In the genomic region with DNA sequence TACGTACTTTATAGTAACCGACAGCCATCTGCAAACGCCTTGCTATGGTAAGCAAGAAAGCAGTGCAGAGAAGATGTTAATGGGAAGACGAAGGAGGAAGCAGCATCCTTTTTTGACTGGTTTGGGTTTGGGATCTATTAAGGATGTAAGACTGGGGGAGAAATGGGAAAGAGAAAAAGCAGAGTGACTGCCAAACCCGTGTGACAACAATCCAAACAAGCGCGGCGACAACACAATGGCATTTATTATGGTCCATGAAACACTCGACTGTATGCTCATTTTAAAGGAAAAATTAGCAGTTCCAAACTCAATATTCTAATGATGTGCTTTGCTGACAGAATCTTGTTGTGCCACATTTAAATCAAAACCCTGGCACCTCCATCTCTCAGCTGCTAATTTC, we compare ENCODE assay signal across 28 mouse cellular contexts.
DNase-seq lines count a peak whose midpoint lies in the region; ATAC-seq lines count a peak whose summit lies in the region.
"Had no signal": no experiment of that assay in that cellular context is flagged by ENCODE, and none has a peak within 500 bp of the region (broad histone marks: within the 10 kb centered on the region; RNA-seq: fewer than 3 reads in every experiment).

No protein-coding gene starts in this region.

- 0 out of 2 replicates have a peak overlapping the region, but pooled peaks have one; percentile 0 for H3K27ac ChIP-seq in forebrain, embryonic 13.5 days
- H3K27ac ChIP-seq in forebrain, embryonic 11.5 days (ENCODE audit: low read depth, low read length) = no peak overlapping the region
- H3K27ac ChIP-seq in forebrain, embryonic 16.5 days (ENCODE audit: low read length) = no peak overlapping the region; the same call in 1 of the 2 replicates
- H3K27ac ChIP-seq: embryonic facial prominence, embryonic 10.5 days; embryonic facial prominence, embryonic 13.5 days; heart, adult 2 months; heart, embryonic 10.5 days; heart, embryonic 13.5 days; hindbrain, embryonic 14.5 days; hindbrain, postnatal 0 days had no signal

- ATAC-seq in forebrain, embryonic 13.5 days = 0 out of 2 replicates have a peak, but pooled peaks have one; percentile 23
- ATAC-seq in forebrain, embryonic 11.5 days (replicated peaks; ENCODE audit: low FRiP score) = no peak
- ATAC-seq in frontal cortex, adult (ENCODE audit: low TSS enrichment) = 0 out of 2 replicates have a peak, but pooled peaks have one; percentile 8
- ATAC-seq in forebrain, embryonic 16.5 days = peak; percentile 62
- ATAC-seq: activated CD4-positive, CD25-positive, alpha-beta regulatory T cell, adult 4 months; hindbrain, postnatal 0 days; inflammation-experienced regulatory T-cells, adult 6 months; intestine, embryonic 16.5 days had no signal

- no peaks in the 10 kb centered on the region for H3K27me3 ChIP-seq in forebrain, embryonic 13.5 days
- no peaks in the 10 kb centered on the region for H3K27me3 ChIP-seq in forebrain, embryonic 11.5 days (ENCODE audit: control insufficient read depth, insufficient read depth, low read length)
- no peaks in the 10 kb centered on the region for H3K27me3 ChIP-seq in forebrain, embryonic 16.5 days (replicated peaks; ENCODE audit: control insufficient read depth, insufficient read depth, low read length)
- H3K27me3 ChIP-seq: heart, embryonic 13.5 days had no signal

- H3K9me3 ChIP-seq in forebrain, embryonic 13.5 days (replicated peaks) = no peaks in the 10 kb centered on the region
- H3K9me3 ChIP-seq in forebrain, embryonic 11.5 days (ENCODE audit: control insufficient read depth, low read length) = no peaks in the 10 kb centered on the region
- no peaks in the 10 kb centered on the region for H3K9me3 ChIP-seq in forebrain, embryonic 16.5 days (ENCODE audit: control insufficient read depth, low read length)
- H3K9me3 ChIP-seq: embryonic facial prominence, embryonic 10.5 days; embryonic facial prominence, embryonic 13.5 days; heart, embryonic 10.5 days; heart, embryonic 13.5 days had no signal

- H3K4me1 ChIP-seq in forebrain, embryonic 13.5 days = peaks cover 16% of the 10 kb centered on the region; the same call in 1 of the 2 replicates
- peaks cover 2% of the 10 kb centered on the region; the same call in 1 of the 2 replicates for H3K4me1 ChIP-seq in forebrain, embryonic 11.5 days (replicated peaks; ENCODE audit: control insufficient read depth, insufficient read depth, low read length)
- peaks cover 15% of the 10 kb centered on the region for H3K4me1 ChIP-seq in forebrain, embryonic 16.5 days (replicated peaks; ENCODE audit: control insufficient read depth, insufficient read depth, low read length)
- H3K4me1 ChIP-seq: heart, embryonic 10.5 days had no signal

- no peak overlapping the region for H3K9ac ChIP-seq in forebrain, embryonic 13.5 days
- no peak overlapping the region for H3K9ac ChIP-seq in forebrain, embryonic 11.5 days (ENCODE audit: low read length)
- H3K9ac ChIP-seq in forebrain, embryonic 16.5 days (replicated peaks; ENCODE audit: low read depth, low read length) = no peak overlapping the region
- H3K9ac ChIP-seq: embryonic facial prominence, embryonic 13.5 days; heart, embryonic 13.5 days; hindbrain, embryonic 14.5 days had no signal

- no peak overlapping the region for H3K4me3 ChIP-seq in forebrain, embryonic 13.5 days
- H3K4me3 ChIP-seq in forebrain, embryonic 11.5 days (ENCODE audit: low read depth, low read length) = no peak overlapping the region
- H3K4me3 ChIP-seq in forebrain, embryonic 16.5 days (replicated peaks; ENCODE audit: low read length) = no peak overlapping the region
- H3K4me3 ChIP-seq: embryonic facial prominence, embryonic 10.5 days; embryonic facial prominence, embryonic 13.5 days; erythroblast, embryonic 14.5 days; heart, adult 2 months; heart, embryonic 10.5 days; heart, embryonic 13.5 days had no signal

- no peak overlapping the region for H3K4me2 ChIP-seq in forebrain, embryonic 13.5 days
- H3K4me2 ChIP-seq in forebrain, embryonic 11.5 days (ENCODE audit: low read depth, low read length, severe bottlenecking) = no peak overlapping the region
- H3K4me2 ChIP-seq in forebrain, embryonic 16.5 days (ENCODE audit: low read length) = 0 out of 2 replicates have a peak overlapping the region, but pooled peaks have one; percentile 1
- H3K4me2 ChIP-seq: embryonic facial prominence, embryonic 13.5 days; heart, embryonic 13.5 days; hindbrain, embryonic 14.5 days had no signal

- WGBS in forebrain, embryonic 13.5 days = 61% methylated on average over 9 of the region's 9 CpGs
- WGBS in forebrain, embryonic 11.5 days = 80% methylated on average over 9 of the region's 9 CpGs
- 25% methylated on average over 9 of the region's 9 CpGs for WGBS in forebrain, embryonic 16.5 days

- no peak for DNase-seq in forebrain, embryonic 11.5 days (ENCODE audit: low spot score)
- no peak for DNase-seq in frontal cortex, postnatal 25 days (ENCODE audit: low spot score in 2 of 2)
- no peak for DNase-seq in right cerebral cortex, postnatal 10 days (ENCODE audit: low spot score in 2 of 2)
- DNase-seq: adrenal gland, adult 8-10 months; adrenal gland, postnatal 25 days; cerebellum, adult 2 months; cerebellum, adult 9-11 months; cerebellum, postnatal 25 days; embryo, embryonic 11 days; gastrocnemius, postnatal 10 days; gastrocnemius, postnatal 36 days; heart, adult 2 months; heart, postnatal 14 days; heart, postnatal 4 days; kidney, adult 18-20 months had no signal

- H3K36me3 ChIP-seq in forebrain, embryonic 13.5 days (ENCODE audit: poor library complexity, severe bottlenecking) = peaks cover 5% of the 10 kb centered on the region
- H3K36me3 ChIP-seq in forebrain, embryonic 11.5 days (ENCODE audit: control insufficient read depth, insufficient read depth, low read length) = no peaks in the 10 kb centered on the region; the same call in 1 of the 2 replicates
- H3K36me3 ChIP-seq in forebrain, embryonic 16.5 days (ENCODE audit: control insufficient read depth, insufficient read depth) = no peaks in the 10 kb centered on the region; the same call in 1 of the 2 replicates
- H3K36me3 ChIP-seq: embryonic facial prominence, embryonic 13.5 days had no signal
